Mouse (Mus musculus): ENCODE results near the gene Abca13.

- TF ChIP-seq POLR2A (IDR thresholded peaks at IDR 0.05; ENCODE audit: insufficient read depth, low read length) (no peak), CTCF (IDR thresholded peaks at IDR 0.05; ENCODE audit: low read depth, low read length) (no peak)
Measured at GRCm38 (mm10) chr11:9416946-9417345, 225.2 kb downstream of the Abca13 start.
